Mouse (Mus musculus): Measurements from ENCODE around the gene Pygm. TPM values are rescaled to one million over a fixed set of nuclear protein-coding genes. Genes with fewer than 3 reads are reported as not detected.
A peak's percentile ranks its signal among the peaks of the same experiment; 100 is the strongest.

Gene Pygm
- polyA plus RNA-seq (2015; fragmentation: Nextera tagmentation; extraction: Ambion mirVana) = 362 and 381 TPM in 2 replicates

DNA sequence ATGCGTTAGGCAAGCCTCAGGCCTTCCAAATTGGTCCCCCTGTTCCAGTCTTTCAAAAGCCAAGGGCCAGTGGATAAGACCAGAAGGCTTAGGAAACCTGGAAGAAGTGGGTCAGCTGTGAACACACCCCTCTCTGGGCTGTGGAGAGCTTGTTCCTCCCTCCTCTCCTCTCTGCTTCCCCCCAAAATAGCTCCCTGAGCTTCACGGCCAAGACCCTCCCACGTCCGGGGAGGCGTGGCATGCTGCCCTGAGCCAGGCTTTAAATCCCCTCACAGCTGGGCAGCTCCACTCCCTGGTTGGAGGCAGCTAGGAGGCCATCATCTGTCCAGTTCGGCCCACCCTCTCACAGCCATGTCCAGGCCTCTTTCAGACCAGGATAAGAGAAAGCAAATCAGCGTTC is at the start of gene Pygm:
TSS of gene Pygm (plus strand) at position 272 of the 400 bp plus-strand sequence.
- H3K4me2 ChIP-seq (ENCODE audit: low read depth, low read length) = peak within 1 kb of the TSS; percentile 68
- no peaks in the 10 kb centered on the region for H3K27me3 ChIP-seq (ENCODE audit: control insufficient read depth, insufficient read depth, low read length)
- peaks cover 32% of the 10 kb centered on the region for H3K4me1 ChIP-seq (ENCODE audit: control insufficient read depth, insufficient read depth, low read length)
- 3% methylated on average over 7 of the region's 7 CpGs for WGBS
- H3K4me3 ChIP-seq (ENCODE audit: low read length) = peak within 1 kb of the TSS; percentile 68
- peak within 1 kb of the TSS; percentile 96 for H3K27ac ChIP-seq (ENCODE audit: low read length)
- H3K36me3 ChIP-seq (ENCODE audit: control insufficient read depth, insufficient read depth) = 0 out of 2 replicates have a peak, but pooled peaks cover 3% of the 10 kb centered on the region
- peak; percentile 92 for ATAC-seq (replicated peaks; ENCODE audit: extremely low read depth, insufficient read depth, low FRiP score)
- H3K9me3 ChIP-seq (replicated peaks; ENCODE audit: control insufficient read depth, low read length) = no peaks in the 10 kb centered on the region
- H3K9ac ChIP-seq (ENCODE audit: low read length) = peak within 1 kb of the TSS; percentile 82

DNA sequence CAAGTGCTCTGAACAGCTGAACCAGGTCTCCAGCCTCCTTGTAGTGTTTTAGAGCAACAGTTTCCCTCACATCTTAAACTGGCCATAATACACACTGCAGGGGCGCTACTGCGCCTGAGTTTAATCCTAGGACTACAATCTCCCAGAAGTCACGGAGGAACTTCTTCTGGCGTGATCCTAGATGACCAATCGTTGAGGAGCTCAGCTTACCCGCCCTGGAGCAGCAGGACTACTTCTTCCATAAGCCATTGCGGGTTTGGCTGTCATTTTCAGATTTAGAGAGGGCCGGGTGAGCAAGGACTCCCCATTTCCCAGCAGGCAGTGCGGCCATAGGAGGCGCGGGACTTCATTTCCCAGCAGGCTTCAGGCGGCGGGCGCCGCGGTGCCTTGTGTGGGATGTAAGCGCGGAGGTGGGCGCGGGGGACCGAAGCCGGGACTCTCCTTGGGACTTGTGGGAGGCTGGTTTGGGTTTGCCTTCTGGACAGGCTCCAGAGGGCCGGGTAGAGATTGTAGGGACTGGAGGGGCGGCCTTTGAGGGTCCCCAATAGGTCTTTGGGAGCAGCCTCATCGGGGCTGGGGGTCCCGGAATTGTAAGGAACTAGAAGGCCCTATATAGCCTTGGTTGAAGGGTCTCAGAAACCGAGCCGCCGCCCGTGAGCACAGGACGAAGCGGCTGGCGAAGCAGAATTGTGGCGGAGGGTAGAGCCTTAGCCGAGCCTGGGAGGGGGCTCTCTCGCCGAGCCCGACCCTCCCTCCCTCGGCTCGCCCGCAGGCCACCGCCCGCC is 49.3 kb upstream of the Pygm start, which contains the start of gene Men1:
TSS of gene Men1 (plus strand) at position 307 of the 785 bp plus-strand sequence.
- H3K4me1 ChIP-seq (ENCODE audit: control insufficient read depth, insufficient read depth, low read length) = peaks cover 29% of the 10 kb centered on the region
- peaks cover 23% of the 10 kb centered on the region for H3K36me3 ChIP-seq (ENCODE audit: control insufficient read depth, insufficient read depth)
- WGBS = under 1% methylated on average over 40 of the region's 43 CpGs
- H3K27me3 ChIP-seq (ENCODE audit: control insufficient read depth, insufficient read depth, low read length) = no peaks in the 10 kb centered on the region
- peak within 1 kb of the TSS; percentile 91 for H3K27ac ChIP-seq (ENCODE audit: low read length)
- peak within 1 kb of the TSS; percentile 86 for H3K9ac ChIP-seq (ENCODE audit: low read length)
- H3K4me2 ChIP-seq (ENCODE audit: low read depth, low read length) = peak within 1 kb of the TSS; percentile 68
- ATAC-seq (replicated peaks; ENCODE audit: extremely low read depth, insufficient read depth, low FRiP score) = peak; percentile 94
- H3K4me3 ChIP-seq (ENCODE audit: low read length) = peak within 1 kb of the TSS; percentile 73
- H3K9me3 ChIP-seq (replicated peaks; ENCODE audit: control insufficient read depth, low read length) = no peaks in the 10 kb centered on the region

DNA sequence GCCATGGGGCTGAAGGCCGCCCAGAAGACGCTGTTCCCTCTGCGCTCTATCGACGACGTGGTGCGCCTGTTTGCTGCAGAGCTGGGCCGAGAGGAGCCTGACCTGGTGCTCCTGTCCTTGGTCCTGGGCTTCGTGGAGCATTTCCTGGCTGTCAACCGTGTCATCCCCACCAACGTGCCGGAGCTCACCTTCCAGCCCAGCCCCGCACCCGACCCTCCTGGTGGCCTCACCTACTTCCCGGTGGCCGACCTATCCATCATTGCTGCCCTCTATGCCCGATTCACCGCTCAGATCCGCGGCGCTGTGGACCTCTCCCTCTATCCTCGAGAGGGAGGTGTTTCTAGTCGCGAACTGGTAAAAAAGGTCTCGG is 48.8 kb upstream of the Pygm start:
- H3K27me3 ChIP-seq (ENCODE audit: control insufficient read depth, insufficient read depth, low read length) = no peaks in the 10 kb centered on the region
- no peak for ATAC-seq (replicated peaks; ENCODE audit: extremely low read depth, insufficient read depth, low FRiP score)
- H3K4me1 ChIP-seq (ENCODE audit: control insufficient read depth, insufficient read depth, low read length) = peaks cover 34% of the 10 kb centered on the region
- peak overlapping the region; percentile 86 for H3K9ac ChIP-seq (ENCODE audit: low read length)
- peak overlapping the region; percentile 68 for H3K4me2 ChIP-seq (ENCODE audit: low read depth, low read length)
- peak overlapping the region; percentile 73 for H3K4me3 ChIP-seq (ENCODE audit: low read length)
- peaks cover 23% of the 10 kb centered on the region for H3K36me3 ChIP-seq (ENCODE audit: control insufficient read depth, insufficient read depth)
- H3K27ac ChIP-seq (ENCODE audit: low read length) = peak overlapping the region; percentile 68
- WGBS = 0% methylated on average over 25 of the region's 25 CpGs
- no peaks in the 10 kb centered on the region for H3K9me3 ChIP-seq (replicated peaks; ENCODE audit: control insufficient read depth, low read length)

DNA sequence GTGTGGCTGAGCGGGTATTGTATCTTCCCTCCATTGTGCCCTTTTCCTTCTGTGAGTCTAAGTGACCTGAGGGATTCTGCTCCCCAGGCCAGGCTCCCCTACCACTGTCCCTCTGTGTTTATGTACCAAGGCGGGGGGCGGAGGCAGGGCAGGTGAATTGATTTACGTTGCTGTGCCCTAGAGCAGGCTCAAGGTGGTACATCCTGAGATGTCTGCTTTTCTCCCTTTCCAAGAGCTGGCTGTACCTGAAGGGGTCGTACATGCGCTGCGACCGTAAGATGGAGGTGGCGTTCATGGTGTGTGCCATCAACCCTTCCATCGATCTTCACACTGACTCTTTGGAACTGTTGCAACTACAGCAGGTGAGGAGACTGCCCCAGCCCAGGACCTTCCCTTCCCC is 47.3 kb upstream of the Pygm start:
- peak overlapping the region; percentile 73; the same call in 1 of the 2 replicates for H3K4me3 ChIP-seq (ENCODE audit: low read length)
- no peak for ATAC-seq (replicated peaks; ENCODE audit: extremely low read depth, insufficient read depth, low FRiP score)
- no peak overlapping the region for H3K4me2 ChIP-seq (ENCODE audit: low read depth, low read length)
- H3K36me3 ChIP-seq (ENCODE audit: control insufficient read depth, insufficient read depth) = peaks cover 23% of the 10 kb centered on the region
- no peak overlapping the region for H3K27ac ChIP-seq (ENCODE audit: low read length)
- H3K4me1 ChIP-seq (ENCODE audit: control insufficient read depth, insufficient read depth, low read length) = peaks cover 32% of the 10 kb centered on the region
- H3K27me3 ChIP-seq (ENCODE audit: control insufficient read depth, insufficient read depth, low read length) = no peaks in the 10 kb centered on the region
- peak overlapping the region; percentile 86 for H3K9ac ChIP-seq (ENCODE audit: low read length)
- 95% methylated on average over 10 of the region's 10 CpGs for WGBS
- H3K9me3 ChIP-seq (replicated peaks; ENCODE audit: control insufficient read depth, low read length) = no peaks in the 10 kb centered on the region

DNA sequence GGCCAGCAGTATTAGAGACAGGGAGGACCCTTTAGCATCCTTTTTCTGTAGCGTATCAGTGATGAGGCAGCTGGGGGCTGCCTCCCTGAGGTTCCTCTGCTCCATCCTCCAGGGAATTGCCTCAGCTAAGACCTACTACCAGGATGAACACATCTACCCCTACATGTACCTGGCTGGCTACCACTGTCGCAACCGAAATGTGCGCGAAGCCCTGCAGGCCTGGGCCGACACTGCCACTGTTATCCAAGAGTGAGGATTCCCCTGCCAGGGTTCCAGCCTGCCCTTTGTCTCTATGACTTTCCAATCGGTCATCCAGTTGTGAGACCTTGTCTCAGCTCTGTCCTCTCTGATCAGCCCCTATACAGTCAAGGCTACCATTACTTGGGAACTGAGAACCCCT is 46.0 kb upstream of the Pygm start:
- WGBS = 96% methylated on average over 7 of the region's 7 CpGs
- peaks cover 31% of the 10 kb centered on the region for H3K4me1 ChIP-seq (ENCODE audit: control insufficient read depth, insufficient read depth, low read length)
- no peaks in the 10 kb centered on the region for H3K27me3 ChIP-seq (ENCODE audit: control insufficient read depth, insufficient read depth, low read length)
- no peaks in the 10 kb centered on the region for H3K9me3 ChIP-seq (replicated peaks; ENCODE audit: control insufficient read depth, low read length)
- ATAC-seq (replicated peaks; ENCODE audit: extremely low read depth, insufficient read depth, low FRiP score) = no peak
- no peak overlapping the region for H3K4me2 ChIP-seq (ENCODE audit: low read depth, low read length)
- no peak overlapping the region for H3K27ac ChIP-seq (ENCODE audit: low read length)
- H3K9ac ChIP-seq (ENCODE audit: low read length) = no peak overlapping the region
- H3K4me3 ChIP-seq (ENCODE audit: low read length) = no peak overlapping the region
- H3K36me3 ChIP-seq (ENCODE audit: control insufficient read depth, insufficient read depth) = peaks cover 23% of the 10 kb centered on the region

DNA sequence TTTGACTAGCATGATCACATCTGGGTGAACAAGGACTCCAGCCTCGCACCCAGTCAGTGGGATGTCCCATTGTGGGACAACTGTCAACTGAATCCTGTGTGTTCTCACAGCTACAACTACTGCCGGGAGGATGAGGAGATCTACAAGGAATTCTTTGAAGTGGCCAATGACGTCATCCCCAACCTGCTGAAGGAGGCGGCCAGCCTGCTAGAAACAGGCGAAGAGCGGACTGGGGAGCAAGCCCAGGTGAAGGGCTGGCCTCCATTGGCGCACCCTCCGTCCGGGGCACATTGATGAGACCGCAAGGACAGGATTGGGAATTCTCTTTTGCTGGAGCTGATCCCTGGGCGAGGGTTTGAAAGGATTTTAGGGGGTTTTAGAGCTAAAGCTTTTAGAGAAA is 45.5 kb upstream of the Pygm start:
- Histone ChIP-seq H3K4me1 (ENCODE audit: control insufficient read depth, insufficient read depth, low read length) (peaks cover 31% of the 10 kb centered on the region), H3K36me3 (ENCODE audit: control insufficient read depth, insufficient read depth) (peaks cover 23% of the 10 kb centered on the region), H3K4me3 (ENCODE audit: low read length) (no peak overlapping the region), H3K4me2 (ENCODE audit: low read depth, low read length) (no peak overlapping the region), H3K27ac (ENCODE audit: low read length) (no peak overlapping the region), H3K27me3 (ENCODE audit: control insufficient read depth, insufficient read depth, low read length) (no peaks in the 10 kb centered on the region), H3K9ac (ENCODE audit: low read length) (no peak overlapping the region), H3K9me3 (replicated peaks; ENCODE audit: control insufficient read depth, low read length) (no peaks in the 10 kb centered on the region)
- no peak for ATAC-seq (replicated peaks; ENCODE audit: extremely low read depth, insufficient read depth, low FRiP score)
- 87% methylated on average over 11 of the region's 11 CpGs for WGBS

DNA sequence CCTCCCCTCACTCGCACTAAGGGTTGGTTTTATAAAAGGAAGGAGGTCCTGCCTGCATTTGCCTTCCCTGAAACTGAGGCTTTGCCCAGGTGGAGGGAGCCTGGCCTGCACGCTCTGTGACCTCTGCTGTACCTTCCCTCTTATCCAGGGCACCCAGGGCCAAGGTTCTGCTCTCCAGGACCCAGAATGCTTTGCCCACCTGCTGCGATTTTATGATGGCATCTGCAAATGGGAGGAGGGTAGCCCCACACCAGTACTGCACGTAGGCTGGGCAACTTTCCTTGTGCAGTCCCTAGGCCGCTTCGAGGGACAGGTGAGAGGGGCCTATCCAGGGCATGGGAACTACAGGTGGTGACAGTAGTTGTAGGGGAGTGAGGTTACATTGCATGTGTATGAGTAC is 45.0 kb upstream of the Pygm start:
- H3K9ac ChIP-seq (ENCODE audit: low read length) = no peak overlapping the region
- H3K4me1 ChIP-seq (ENCODE audit: control insufficient read depth, insufficient read depth, low read length) = peaks cover 28% of the 10 kb centered on the region
- no peak overlapping the region for H3K4me3 ChIP-seq (ENCODE audit: low read length)
- no peak overlapping the region for H3K4me2 ChIP-seq (ENCODE audit: low read depth, low read length)
- 95% methylated on average over 6 of the region's 6 CpGs for WGBS
- H3K27me3 ChIP-seq (ENCODE audit: control insufficient read depth, insufficient read depth, low read length) = no peaks in the 10 kb centered on the region
- no peak overlapping the region for H3K27ac ChIP-seq (ENCODE audit: low read length)
- peaks cover 23% of the 10 kb centered on the region for H3K36me3 ChIP-seq (ENCODE audit: control insufficient read depth, insufficient read depth)
- no peak for ATAC-seq (replicated peaks; ENCODE audit: extremely low read depth, insufficient read depth, low FRiP score)
- H3K9me3 ChIP-seq (replicated peaks; ENCODE audit: control insufficient read depth, low read length) = no peaks in the 10 kb centered on the region

DNA sequence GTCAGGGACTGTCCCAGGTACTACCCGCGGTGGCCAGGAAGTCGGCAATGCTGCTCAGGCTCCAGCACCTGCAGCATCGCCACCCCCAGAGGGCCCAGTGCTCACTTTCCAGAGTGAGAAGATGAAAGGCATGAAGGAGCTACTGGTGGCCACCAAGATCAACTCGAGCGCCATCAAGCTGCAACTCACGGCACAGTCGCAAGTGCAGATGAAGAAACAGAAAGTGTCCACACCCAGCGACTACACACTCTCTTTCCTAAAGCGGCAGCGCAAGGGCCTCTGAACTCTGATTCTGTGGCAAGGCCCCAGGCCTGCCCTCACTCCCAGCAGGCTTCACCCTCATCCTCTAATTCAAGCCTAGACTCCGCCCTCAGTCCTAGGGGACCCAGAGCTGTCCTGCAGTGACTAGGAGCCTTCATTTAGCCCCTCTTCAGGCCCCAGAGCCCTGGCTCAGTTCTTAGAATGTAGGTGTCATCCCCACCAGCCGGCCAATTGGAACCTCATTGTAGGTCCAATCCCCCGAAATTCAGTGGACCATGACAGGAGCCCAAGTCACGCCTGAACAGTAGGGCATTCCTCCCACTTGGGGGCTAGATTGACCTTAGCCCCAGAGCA is 44.2 kb upstream of the Pygm start:
- no peak overlapping the region for H3K9ac ChIP-seq (ENCODE audit: low read length)
- H3K36me3 ChIP-seq (ENCODE audit: control insufficient read depth, insufficient read depth) = peaks cover 23% of the 10 kb centered on the region
- peak overlapping the region; percentile 76 for H3K4me2 ChIP-seq (ENCODE audit: low read depth, low read length)
- H3K4me1 ChIP-seq (ENCODE audit: control insufficient read depth, insufficient read depth, low read length) = peaks cover 25% of the 10 kb centered on the region
- no peaks in the 10 kb centered on the region for H3K27me3 ChIP-seq (ENCODE audit: control insufficient read depth, insufficient read depth, low read length)
- 66% methylated on average over 15 of the region's 15 CpGs for WGBS
- no peak overlapping the region for H3K4me3 ChIP-seq (ENCODE audit: low read length)
- H3K27ac ChIP-seq (ENCODE audit: low read length) = peak overlapping the region; percentile 58
- no peak for ATAC-seq (replicated peaks; ENCODE audit: extremely low read depth, insufficient read depth, low FRiP score)
- no peaks in the 10 kb centered on the region for H3K9me3 ChIP-seq (replicated peaks; ENCODE audit: control insufficient read depth, low read length)
